Mouse (Mus musculus) layer of hippocampus, postnatal 10 days (tissue): Measurements from ENCODE around the gene Pdia6. TPM values are rescaled to one million over a fixed set of nuclear protein-coding genes. Genes with fewer than 3 reads are reported as not detected.

ENCODE experiments used
- total RNA-seq, 2 experiments: library from RNA; stranded (reverse); gene quantifications; 2 replicates each; pipeline ENCODE4 v1.2.3; 2021

Gene Pdia6
- total RNA-seq, 2 experiments from 2014 or later: 119 to 129 TPM

Other genes with a start within 250 kb of the Pdia6 start
- gene Kcnf1, start 89.7 kb upstream of the Pdia6 start, total RNA-seq: 10 to 100 TPM; 26.8 to 29.6 TPM
- gene Atp6v1c2, start 62.8 kb downstream of the Pdia6 start, total RNA-seq: 1 to 10 TPM; 2.6 to 4.0 TPM
- gene Nol10, start 81.9 kb downstream of the Pdia6 start, total RNA-seq: 10 to 100 TPM; 22.7 to 22.8 TPM